Mouse (Mus musculus) gastrocnemius, adult 18-20 months (tissue): ENCODE measurements at regions not wholly inside any gene's neighbourhood (a gene's known extent, or its start where the extent isn't known, plus 50 kb on each side); places are given as distances from the start of the nearest gene placed in this dataset.

Source experiments
- DNase-seq: peaks from one replicate; pipeline ENCODE4 v3.0.0; 2021; ENCODE audit warnings: low spot score

DNA sequence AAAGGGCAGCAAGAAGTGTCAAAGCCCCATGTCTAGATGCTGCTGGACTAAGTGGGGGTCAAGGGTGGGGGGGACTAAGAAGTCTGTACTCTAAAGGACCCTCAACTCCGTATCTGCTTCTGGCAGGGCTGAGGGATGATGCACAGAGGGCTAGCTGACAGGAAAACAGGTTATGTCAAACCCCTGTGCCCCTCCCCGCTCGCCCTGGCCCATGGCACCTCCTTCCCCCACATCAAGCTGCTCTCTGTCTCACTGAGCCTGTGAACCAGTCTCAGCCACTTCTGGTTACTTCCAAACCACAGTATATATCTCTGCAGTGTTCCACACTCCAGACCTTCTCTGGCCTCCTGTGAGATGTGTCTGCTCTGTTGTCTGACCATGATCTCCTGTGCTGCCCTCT is 63.8 kb upstream of the Ubl3 start:
- no peak for DNase-seq

DNA sequence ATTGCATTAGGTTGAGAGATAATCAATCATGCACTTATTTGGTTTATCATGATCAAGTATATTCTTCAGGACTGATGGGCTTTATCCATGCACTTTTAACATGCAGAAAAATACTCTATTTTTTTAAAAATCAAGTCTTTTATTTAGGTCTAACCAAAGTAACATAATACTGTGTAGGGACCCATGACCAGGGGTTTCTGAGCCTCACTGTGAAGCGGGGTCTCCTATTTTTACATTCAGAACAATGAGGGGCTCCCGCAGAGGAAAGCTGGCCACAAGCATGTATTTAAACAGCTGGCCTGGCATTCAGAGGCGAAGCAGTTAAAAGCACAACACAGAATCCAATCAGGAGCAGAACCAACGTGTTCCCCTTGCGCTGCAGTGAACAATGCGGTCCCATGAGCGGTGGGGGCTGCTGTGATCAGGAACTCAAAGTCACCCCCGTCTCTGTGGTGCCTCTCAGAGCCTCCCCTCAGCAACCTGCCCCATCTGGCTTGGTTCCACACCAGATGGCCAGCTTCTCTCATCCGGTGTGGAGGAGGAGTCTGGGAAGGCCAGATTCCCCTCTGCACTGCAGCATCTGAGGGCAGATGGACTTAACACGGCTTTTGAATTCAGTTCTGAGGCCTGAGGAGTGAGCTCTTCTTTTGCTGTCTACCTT is 63.2 kb upstream of the Ubl3 start:
- DNase-seq = no peak

DNA sequence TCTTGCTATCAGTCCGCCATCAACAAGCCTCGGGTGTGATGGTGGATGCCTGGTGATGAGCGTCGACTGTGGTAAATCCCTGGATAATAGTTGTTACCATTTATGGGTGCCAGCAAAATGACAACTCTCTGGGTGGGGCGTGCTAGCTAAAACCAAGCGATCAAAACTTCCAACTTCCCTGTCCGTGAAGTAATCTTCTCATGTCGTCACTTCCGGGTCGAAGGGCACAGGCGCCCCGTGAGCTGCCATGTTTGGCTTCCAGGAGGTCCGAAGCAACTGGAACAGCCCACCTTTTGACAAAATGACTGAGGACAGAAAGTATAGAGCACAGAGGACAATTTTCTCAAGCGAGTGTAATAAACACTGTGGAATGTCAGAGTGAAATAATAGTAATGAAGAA is 62.5 kb upstream of the Ubl3 start:
- DNase-seq = no peak

DNA sequence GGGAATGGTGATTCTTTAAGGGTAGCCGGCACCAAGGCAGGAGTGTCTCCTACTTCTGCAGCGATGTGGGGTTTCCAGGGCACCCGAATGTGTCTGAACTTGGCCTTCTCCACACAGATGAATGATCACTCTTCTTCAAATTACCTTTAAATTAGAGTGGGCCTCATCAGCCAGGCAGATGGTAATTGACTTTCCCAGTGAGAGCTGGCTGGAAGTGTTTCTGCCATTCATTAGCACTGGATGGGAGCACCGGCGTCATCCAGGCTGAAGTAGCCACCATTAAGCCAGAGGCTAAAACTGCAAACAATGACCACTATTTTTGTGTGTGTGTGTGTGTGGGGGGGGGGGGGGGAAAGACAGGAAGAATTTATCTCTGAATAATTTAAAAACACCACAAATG is 58.7 kb upstream of the Ubl3 start:
- no peak for DNase-seq

DNA sequence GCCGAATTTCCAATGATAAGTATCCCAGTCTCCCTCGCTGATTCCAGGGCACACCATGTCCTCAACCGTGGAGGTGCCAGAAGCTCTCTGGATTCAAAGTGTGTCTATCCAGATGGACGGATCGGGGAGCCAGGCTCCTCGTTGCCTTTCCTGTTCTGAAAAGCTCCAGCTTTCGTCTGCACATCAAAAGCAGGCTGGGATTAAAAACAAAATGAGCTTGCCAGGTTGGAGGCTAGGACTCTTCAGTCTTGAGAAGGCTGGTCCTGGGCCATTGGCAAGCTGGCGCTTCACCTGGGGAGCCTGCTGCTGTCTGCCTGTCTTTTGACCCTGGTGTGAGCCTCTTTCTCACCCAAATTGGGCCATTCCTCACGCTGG is 56.9 kb upstream of the Ubl3 start:
- DNase-seq = no peak

DNA sequence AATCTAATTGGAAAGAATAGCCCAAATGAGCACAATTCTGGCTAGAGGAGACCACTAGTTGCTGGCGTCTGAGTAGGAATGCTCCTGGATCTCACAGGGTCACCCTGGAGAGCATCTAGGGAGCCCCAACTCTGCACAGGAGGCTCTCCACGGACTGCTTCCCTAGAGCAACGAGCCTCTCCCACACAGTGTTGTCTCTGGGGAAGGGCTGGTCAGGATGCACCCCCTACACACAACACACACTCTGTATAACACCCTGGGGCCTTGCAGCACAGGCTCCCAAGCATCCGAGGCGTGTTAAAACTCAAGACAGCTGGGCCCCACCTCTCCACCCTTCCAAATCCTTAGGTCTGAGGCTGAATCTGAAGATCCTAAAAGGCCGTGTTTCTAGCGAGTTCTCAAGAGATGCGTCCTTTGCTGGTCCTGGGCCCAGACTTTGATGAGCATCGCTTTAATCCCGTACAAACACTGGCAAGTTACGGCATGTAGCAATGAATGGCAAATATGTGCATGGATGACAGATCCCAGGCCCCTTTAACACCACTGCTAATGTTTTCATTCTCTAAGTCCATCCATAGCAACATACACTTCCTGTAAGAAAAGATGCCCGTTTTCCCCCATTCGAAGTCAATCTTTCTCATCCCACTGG is 56.4 kb upstream of the Ubl3 start:
- no peak for DNase-seq

DNA sequence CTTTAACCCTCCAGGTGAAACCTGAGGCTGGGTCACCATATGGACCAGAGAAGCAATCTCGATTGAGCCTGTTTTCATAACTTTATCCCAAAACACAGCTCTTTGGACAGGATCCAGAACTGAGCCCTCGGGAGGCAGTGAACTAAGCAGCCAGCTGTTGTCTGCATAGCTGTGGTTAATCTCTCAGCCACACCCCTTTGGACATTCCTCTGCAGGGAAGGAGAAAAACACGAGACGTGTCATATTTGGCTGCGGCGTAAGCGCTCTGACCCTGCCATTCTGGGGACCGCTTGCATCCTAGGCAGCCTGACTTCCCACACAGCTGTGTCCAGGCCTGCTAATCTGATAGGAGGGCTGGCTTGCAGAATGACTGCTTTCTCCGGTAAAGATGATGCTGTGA is 55.6 kb upstream of the Ubl3 start:
- DNase-seq = peak; percentile 84

DNA sequence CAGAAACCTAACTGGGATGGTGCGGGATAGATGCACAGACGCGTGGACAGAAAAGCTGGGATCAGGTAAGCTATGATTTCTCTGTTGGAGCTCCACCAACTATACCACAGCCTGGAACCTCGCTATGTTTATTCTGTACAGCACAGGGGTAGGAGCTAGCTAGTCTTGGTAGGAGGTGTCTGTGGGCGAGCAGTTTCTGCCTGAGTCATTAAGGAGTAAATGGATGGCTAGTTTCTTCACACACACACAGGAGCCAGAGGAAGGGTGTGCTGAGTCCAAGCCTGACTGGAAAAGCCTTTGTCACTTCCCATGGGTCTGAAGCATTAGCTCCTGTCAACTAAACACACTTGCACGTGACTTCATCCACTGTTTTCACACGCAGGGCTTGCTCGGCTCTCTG is 53.1 kb upstream of the Ubl3 start:
- DNase-seq = no peak
